Mouse (Mus musculus) adrenal gland, adult 2 months (tissue): ENCODE measurements around the gene Leng9. TPM values are rescaled to one million over a fixed set of nuclear protein-coding genes. Genes with fewer than 3 reads are reported as not detected.
"Not testable (repeated sequence)": the region's sequence is repeated elsewhere in the genome, so short reads cannot be mapped to it uniquely, and the experiment has no call there.

Experiments used
- DNase-seq: peaks from one replicate; pipeline ENCODE4 v3.0.0; 2021
- long read RNA-seq: library from polyadenylated mRNA; stranded (forward); transcript quantifications from one replicate; pipeline ENCODE4 v2.0.0, GENCODE M21; 2021
- polyA plus RNA-seq: library from polyadenylated mRNA; depleted of rRNA; stranded (reverse); fragments of >200 nt; gene quantifications from 2 replicates; pipeline ENCODE4 v1.2.3, GENCODE M21; 2012; rRNA removed
- total RNA-seq, 2 experiments: library from RNA; stranded (reverse); gene quantifications; 2 replicates each; pipeline ENCODE4 v1.2.3; 2021

Leng9 gene
- total RNA-seq (1 to 10 TPM; 8.7 to 9.6 TPM), polyA plus RNA-seq (13.4 and 14.8 TPM in 2 replicates)
- long read RNA-seq, transcript Leng9-201 (1 exons, 2,460 nt) = major isoform, 6 of 6 reads
- long read RNA-seq, partial matches to known transcripts = 0 of 6 reads
- long read RNA-seq, other reads (novel, unspliced or antisense) = 0 of 6 reads

DNA sequence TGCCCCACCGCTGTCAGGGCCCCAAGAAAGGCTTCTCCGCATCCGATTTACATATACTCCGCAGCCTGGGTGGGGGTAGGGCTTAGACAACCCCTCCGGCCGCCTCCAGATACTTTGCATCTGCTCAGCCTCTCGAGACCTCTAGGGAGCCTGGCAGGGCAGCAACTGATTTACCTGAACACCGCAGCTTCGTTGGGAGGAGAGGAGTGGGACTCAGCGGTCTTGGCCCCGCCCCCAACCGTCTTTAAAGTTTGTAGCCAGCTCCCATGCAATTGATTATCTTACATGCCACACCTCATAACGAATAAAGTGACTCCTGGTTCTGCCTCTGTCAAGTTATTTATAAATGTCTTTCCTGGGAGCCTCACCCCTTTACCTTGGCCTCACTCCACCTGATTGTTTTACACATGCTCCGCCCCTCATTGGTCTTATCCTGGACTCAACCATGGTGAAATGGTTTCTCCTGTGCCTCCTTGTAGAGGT is at the start of gene Leng9:
Gene Leng9 (minus strand): TSS at position 316 of the 483 bp plus-strand sequence.
- peak; percentile 65 for DNase-seq

DNA sequence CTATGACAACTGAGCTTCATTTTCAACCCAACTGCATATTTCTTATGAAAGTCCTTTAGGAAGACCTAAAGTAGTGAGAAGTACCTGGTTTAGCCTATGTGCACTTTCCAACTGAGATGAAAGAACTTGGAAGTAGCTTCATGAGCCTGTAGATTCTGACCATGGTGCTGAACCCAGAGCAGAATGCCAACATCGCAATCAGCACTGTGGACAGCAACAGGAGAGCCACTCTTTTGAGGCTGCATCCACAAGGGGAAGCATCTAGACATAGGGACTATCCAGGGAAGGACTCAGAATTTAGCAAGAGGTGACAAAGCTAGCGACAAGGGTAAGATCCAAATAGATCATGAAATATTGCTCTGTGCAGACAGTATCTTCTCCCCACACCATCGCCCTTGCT is 28.3 kb upstream of the Leng9 start:
- DNase-seq = peak; percentile 58

DNA sequence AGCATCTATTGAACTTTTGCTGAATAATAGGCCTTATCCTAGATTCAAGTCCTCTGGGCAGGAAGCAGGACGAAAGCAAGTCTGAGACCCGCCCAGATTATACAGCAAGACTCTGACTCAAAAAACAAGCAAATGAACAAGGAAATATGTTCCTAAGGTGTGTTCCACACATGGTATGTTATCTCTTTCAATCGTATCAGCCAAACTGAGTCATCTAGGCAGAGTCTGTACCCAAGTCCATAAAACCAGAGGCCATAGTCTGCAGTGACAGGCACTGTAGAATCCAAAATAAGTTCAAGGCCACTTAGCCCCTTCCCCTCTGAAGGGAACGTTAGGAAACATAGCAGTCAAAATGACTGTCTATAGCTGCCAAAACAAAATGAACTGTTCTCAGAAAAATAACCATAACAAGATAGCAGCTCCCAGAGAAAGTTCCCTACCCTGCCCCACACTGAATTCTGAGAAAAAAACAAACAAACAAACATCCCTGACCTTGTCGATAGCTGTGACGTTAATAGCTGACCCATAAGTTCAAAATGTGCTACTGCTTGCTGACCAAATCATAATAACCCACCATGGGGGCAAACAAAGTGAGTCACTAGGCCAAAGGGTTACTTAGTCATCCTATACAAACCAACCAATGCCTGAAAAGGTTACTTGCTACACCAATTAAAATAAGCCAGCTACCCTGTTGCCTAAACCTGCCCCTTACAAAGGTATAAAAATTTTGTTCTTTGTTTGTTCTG is 20.2 kb upstream of the Leng9 start:
- DNase-seq = no peak

- DNase-seq = peak; percentile 57
Measured at GRCm38 (mm10) chr7:4167098-4167497, 16.9 kb upstream of the Leng9 start.

DNA sequence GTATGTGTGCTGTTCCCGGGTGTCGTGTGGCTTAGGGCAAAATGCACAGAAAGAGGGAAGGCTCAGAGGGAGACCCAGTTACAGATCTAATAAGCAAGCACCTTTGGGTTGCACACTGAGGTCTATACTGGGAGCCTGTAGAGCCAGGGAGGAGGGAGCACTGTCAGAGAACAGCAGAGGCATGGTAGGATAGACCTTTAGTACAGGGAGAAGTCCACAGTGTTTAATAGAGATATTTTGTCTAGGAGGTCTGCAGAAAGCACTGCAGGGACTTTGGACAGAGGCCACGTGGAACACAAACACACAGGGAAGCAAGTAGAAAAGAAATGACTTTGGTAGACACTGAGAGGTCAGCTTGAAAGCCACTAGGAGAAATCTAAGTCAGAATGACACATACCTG is 15.1 kb upstream of the Leng9 start:
- DNase-seq = no peak

DNA sequence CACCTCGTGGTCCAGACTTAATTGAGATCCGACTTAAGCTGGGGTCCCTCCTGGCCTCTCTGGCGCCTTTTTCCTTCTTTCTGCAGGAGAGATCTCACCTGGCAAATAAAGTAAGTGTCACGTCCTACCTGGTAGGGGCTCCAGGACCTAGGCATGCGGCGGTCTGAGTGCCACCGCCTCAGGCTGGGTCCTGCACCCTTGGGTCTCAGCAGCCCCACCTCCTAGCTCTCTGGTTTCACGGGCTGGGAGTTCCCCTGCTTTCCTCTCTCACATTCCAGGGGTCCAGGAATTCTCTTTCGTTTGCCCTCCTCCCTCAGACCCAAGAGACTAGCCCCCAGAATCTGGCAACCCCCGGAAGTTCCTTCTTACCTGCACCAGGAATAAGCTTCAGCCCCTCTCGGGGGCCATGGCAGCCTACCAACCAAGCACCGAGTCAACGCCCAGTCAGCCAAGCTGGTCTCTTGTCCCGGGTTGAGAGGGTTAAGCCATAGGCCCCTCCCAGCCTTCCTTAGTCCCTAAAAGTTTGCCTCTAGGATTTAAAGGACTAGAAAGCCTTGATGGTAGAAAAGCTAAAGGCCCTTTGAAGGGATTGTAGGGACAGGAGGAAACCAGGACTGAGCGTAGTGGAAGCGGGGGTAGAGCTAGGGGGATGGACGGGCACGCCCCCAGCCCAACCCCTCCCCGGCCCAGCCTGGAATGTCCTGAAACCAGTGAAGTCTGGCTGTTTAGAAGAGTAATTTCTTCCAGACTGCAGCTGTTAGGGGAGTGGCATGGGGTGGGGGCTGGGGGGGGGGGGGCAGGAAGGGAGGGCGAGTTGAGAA is 14.1 kb upstream of the Leng9 start, which contains the start of gene Cdc42ep5:
Gene Cdc42ep5 (minus strand): TSS at position 771 of the 821 bp plus-strand sequence.
- peak; percentile 77 for DNase-seq

GRCm38 (mm10) chr7:4163571-4164072 is 13.4 kb upstream of the Leng9 start:
- peak; percentile 41 for DNase-seq

GRCm38 (mm10) chr7:4161596-4161995 is 11.4 kb upstream of the Leng9 start:
- not testable (repeated sequence) for DNase-seq

- no peak for DNase-seq
Measured at GRCm38 (mm10) chr7:4154976-4155375, 4.8 kb upstream of the Leng9 start.

- DNase-seq = no peak
Measured at GRCm38 (mm10) chr7:4154356-4154755, 4.2 kb upstream of the Leng9 start.

GRCm38 (mm10) chr7:4151241-4151640 is 1.1 kb upstream of the Leng9 start:
- no peak for DNase-seq

- peak; percentile 89 for DNase-seq
Measured at GRCm38 (mm10) chr7:4150811-4151221, 642 bp upstream of the Leng9 start.

DNA sequence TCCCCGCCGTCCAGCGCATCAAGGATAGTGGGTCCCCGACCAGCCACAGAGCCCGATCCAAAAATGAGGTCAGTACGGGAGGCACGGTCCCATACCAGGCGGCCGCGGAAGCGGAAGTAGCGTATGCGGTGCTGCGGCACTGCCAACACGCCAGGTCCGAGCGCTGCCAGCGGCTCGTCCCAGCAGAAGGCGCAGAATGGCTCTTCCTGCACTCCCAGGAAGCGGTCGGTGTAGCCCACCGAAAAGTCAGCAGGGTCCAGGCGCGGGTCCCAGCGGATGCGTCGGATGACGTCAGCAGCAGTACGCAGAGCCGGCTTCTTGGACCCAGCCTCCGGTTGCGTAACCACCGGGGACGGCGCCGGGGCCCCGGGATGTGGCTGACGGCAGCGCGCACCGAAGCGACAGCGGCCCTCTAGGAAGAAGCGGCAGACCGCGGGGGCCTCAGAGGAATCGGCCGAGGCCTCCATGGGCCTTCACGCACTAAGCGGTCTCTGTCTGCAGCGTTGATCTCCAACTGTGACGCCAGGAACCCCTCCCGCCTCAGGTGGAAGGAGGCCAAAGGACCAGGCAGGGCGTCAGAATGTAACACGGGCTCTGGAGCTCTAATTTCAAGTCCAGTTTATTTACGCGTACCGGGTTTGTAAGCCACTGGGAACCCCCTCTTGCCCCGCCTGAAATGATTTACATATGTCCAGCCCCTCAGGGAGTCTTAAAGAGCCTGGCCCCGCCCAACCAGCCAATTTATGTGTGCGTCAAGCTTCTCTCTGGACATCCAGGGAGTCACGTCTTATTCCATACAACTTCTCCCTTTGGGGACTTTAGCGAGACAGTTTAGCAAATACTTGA is 742 bp downstream of the Leng9 start:
- DNase-seq = peak; percentile 92

DNA sequence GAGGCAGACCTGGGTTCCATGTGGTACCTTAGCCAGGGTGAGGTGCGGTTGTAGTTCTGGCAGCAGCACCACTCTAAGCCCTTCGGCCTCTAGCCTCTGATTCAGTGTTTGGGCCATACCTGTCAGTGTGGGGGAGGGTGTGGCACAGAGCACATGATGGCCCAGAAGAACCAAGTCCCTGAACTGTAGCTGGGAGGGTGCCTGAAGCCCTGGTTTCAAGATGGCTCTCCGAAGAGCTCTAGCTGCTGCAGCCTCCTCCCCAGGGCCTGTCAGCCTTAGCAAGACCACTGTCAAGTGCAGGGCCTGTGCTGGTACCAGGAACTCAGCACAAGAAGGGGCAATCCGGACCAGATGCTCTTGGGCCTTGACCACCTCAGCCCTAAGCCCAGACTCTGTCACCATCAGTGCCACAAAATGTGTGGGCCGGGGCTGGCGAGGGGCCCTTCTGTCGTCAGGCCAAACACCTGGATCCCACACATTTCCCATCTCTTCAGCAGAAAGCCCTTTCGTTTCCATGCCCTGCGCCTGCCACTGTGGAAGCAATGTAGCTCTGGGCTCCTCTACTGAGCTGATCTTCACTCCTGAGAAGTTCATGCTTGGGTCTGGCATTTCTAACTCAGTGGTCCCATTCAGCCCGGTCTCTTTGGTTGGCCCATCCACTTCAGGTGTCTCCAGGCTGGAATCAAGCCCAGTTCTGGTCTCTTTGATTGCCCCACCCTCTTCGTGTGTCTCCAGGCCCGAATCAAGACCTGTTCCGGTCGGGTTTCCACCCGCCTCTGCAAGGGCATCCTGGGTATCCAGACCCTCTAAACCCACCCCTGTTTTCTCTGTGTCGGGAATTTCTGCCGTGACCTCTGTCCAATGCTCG is 1.6 kb downstream of the Leng9 start:
- DNase-seq = no peak

DNA sequence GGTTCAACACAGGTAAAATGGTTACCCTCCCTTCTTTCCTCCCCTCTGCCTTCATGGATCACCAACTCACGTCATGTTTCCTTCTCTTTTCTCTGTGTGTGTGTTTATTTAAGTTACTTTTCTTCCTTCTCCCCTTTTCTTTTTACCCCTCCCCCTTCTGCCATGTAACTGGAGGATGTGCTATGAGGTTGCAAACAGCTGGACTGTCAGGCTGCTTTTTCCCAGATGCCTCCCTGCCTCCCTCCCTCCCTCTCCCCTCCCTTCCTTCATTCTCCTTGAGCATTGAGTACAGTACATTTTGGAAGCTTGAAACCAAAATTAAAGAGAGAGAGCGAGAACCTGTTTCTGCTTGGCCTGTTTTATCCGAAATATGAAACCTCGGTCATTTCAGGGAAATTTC is 2.3 kb downstream of the Leng9 start:
- no peak for DNase-seq

DNA sequence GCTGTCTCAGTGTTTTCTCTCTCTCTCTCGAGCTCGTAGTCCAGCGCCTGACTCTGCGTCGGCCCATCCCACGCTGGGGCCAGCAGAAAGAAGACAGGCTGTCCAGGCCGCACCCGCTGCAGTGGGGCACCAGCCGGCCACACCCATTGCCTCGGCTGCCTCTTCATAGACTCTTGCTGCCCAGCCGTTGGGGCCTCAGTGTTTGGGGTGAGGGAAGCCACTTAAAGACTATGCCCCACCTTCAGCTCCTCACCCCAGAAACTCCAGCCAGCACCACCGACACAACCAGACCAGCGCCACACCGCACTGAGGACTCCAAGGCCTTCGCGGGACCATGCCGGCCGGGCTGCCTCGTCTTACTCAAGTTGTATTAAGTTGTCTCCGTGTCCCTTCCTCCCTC is 2.8 kb downstream of the Leng9 start:
- DNase-seq = no peak

- no peak for DNase-seq
Measured at GRCm38 (mm10) chr7:4146241-4147180, 3.7 kb downstream of the Leng9 start.

GRCm38 (mm10) chr7:4145552-4146190 is 4.5 kb downstream of the Leng9 start:
- DNase-seq = peak; percentile 82
